Mouse (Mus musculus): ENCODE measurements around the gene Cep350. TPM values are rescaled to one million over a fixed set of nuclear protein-coding genes. Genes with fewer than 3 reads are reported as not detected.

The Cep350 gene
- total RNA-seq (2014; rRNA removed) (11.7 and 15.2 TPM in 2 replicates), polyA plus RNA-seq (2012; rRNA removed) (2.3 and 2.4 TPM in 2 replicates)

DNA sequence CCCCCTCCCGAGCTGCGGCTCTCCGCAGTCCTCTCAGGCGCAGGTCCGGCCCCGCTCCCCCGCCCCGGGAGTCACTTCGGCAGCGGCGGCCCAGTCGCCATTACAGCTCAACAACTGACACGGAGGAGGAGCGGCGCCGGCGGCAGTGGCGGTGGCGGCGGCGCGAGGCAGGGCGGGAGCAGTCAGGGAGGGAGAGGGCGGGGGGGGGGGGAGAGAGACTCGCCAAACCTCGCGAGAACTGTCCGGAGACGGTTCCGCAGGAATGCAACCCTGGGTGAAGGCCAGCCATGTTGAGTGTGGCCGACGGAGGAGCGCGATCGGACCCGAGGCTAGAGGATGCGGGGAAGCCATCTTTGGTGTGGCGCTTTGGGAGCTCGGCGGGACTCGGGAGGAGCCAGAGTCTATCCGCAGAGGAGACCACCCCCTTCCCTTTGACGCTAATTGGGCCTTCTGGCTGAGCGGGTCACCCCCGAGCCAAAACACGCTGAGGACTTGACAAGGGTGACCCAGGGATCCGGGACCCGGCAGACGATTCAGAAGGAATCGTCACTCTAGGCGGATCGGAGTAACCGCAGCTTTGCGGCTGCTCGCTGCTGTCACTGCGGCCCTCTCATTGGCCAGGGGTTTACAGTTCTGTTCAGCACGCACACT is at the start of gene Cep350:
Gene Cep350, minus strand, starts transcription at position 188 of the 651 bp plus-strand sequence.
- Histone ChIP-seq H3K79me2 (ENCODE audit: control insufficient read depth, insufficient read depth, low read length) (peaks cover 20% of the 10 kb centered on the region; the same call in 1 of the 2 replicates), H3K36me3 (ENCODE audit: control insufficient read depth, insufficient read depth, low read length) (no peaks in the 10 kb centered on the region), H3K9ac (ENCODE audit: low read depth, low read length) (peak within 1 kb of the TSS; percentile 98), H3K27me3 (ENCODE audit: control insufficient read depth, insufficient read depth, low read length) (no peaks in the 10 kb centered on the region), H3K27ac (replicated peaks; ENCODE audit: insufficient read depth, low read depth, low read length) (peak within 1 kb of the TSS; percentile 88), H3K4me3 (ENCODE audit: insufficient read depth, low read depth, low read length) (peak within 1 kb of the TSS; percentile 78), H3K4me1 (ENCODE audit: control insufficient read depth, insufficient read depth, low read length) (peaks cover 2% of the 10 kb centered on the region)
- DNase-seq (ENCODE audit: extremely low read depth, low read depth, low spot score): peak; percentile 91
- 0% methylated on average over 48 of the region's 57 CpGs for WGBS
- TF ChIP-seq POLR2A (IDR thresholded peaks at IDR 0.05; ENCODE audit: extremely low read depth, insufficient read depth, low read length) (peak; percentile 72), CTCF (IDR thresholded peaks at IDR 0.05; ENCODE audit: low read depth, low read length) (no peak)

DNA sequence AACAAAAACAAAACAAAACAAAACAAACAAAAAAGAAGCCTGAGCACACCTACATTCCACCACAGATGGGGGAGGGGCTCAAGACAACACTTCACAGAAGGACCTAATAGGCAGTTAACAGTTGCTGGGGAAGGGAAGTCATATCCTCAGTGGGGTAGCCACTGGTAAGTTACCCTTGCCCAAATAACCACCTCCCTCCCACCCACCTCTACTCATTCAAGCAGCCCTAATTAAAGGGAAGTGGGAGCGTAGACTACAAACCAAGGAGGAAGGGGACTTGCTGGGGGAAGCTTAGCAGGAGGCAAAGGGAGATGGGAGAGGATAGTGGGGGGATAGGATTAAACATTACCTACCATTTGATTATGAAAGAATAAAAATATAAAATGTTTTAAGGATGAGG is 47.3 kb upstream of the Cep350 start:
- DNase-seq (ENCODE audit: extremely low read depth, low read depth, low spot score): no peak
- TF ChIP-seq POLR2A (IDR thresholded peaks at IDR 0.05; ENCODE audit: extremely low read depth, insufficient read depth, low read length) (no peak), CTCF (IDR thresholded peaks at IDR 0.05; ENCODE audit: low read depth, low read length) (no peak)
- Histone ChIP-seq H3K4me3 (ENCODE audit: insufficient read depth, low read depth, low read length) (no peak overlapping the region), H3K4me1 (ENCODE audit: control insufficient read depth, insufficient read depth, low read length) (no peaks in the 10 kb centered on the region), H3K27ac (replicated peaks; ENCODE audit: insufficient read depth, low read depth, low read length) (no peak overlapping the region), H3K9ac (ENCODE audit: low read depth, low read length) (no peak overlapping the region), H3K27me3 (ENCODE audit: control insufficient read depth, insufficient read depth, low read length) (no peaks in the 10 kb centered on the region), H3K36me3 (ENCODE audit: control insufficient read depth, insufficient read depth, low read length) (peaks cover 57% of the 10 kb centered on the region), H3K79me2 (ENCODE audit: control insufficient read depth, insufficient read depth, low read length) (0 out of 2 replicates have a peak, but pooled peaks cover 3% of the 10 kb centered on the region)
- WGBS: 89% methylated on average over 1 of the region's 1 CpGs

GRCm38 (mm10) chr1:156019800-156020199 is 46.7 kb upstream of the Cep350 start:
- 96% methylated on average over 1 of the region's 1 CpGs for WGBS
- no peak for DNase-seq (ENCODE audit: extremely low read depth, low read depth, low spot score)
- Histone ChIP-seq H3K27ac (replicated peaks; ENCODE audit: insufficient read depth, low read depth, low read length) (no peak overlapping the region), H3K4me3 (ENCODE audit: insufficient read depth, low read depth, low read length) (no peak overlapping the region), H3K79me2 (ENCODE audit: control insufficient read depth, insufficient read depth, low read length) (no peaks in the 10 kb centered on the region), H3K4me1 (ENCODE audit: control insufficient read depth, insufficient read depth, low read length) (no peaks in the 10 kb centered on the region), H3K9ac (ENCODE audit: low read depth, low read length) (no peak overlapping the region), H3K27me3 (ENCODE audit: control insufficient read depth, insufficient read depth, low read length) (no peaks in the 10 kb centered on the region), H3K36me3 (ENCODE audit: control insufficient read depth, insufficient read depth, low read length) (peaks cover 57% of the 10 kb centered on the region)
- TF ChIP-seq CTCF (IDR thresholded peaks at IDR 0.05; ENCODE audit: low read depth, low read length) (no peak), POLR2A (IDR thresholded peaks at IDR 0.05; ENCODE audit: extremely low read depth, insufficient read depth, low read length) (no peak)

DNA sequence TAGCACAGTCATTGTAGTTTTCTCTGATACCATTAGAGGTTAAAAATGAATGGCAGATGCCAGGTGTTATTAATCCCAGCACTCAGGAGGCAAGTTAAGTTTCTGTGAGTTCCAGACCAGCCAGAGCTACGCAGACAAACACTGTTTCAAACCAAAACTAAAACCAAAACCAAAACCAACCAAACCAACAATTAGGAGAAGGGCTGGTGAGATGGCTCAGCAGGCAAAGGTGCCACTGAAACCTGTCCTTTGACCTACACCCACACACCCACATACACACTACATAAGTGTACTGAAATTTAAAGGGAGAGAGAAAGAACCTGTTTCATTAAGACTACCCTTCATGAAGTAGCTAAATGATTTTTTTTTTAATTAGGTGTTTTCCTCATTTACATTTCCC is 35.9 kb upstream of the Cep350 start:
- no peak for TF ChIP-seq CTCF (IDR thresholded peaks at IDR 0.05; ENCODE audit: low read depth, low read length)
- TF ChIP-seq POLR2A (IDR thresholded peaks at IDR 0.05; ENCODE audit: extremely low read depth, insufficient read depth, low read length): no peak
- H3K79me2 ChIP-seq (ENCODE audit: control insufficient read depth, insufficient read depth, low read length): no peaks in the 10 kb centered on the region

GRCm38 (mm10) chr1:156005906-156006305 is 32.9 kb upstream of the Cep350 start:
- Histone ChIP-seq H3K27me3 (ENCODE audit: control insufficient read depth, insufficient read depth, low read length) (no peaks in the 10 kb centered on the region), H3K27ac (replicated peaks; ENCODE audit: insufficient read depth, low read depth, low read length) (no peak overlapping the region), H3K4me3 (ENCODE audit: insufficient read depth, low read depth, low read length) (no peak overlapping the region), H3K79me2 (ENCODE audit: control insufficient read depth, insufficient read depth, low read length) (no peaks in the 10 kb centered on the region), H3K36me3 (ENCODE audit: control insufficient read depth, insufficient read depth, low read length) (peaks cover 31% of the 10 kb centered on the region), H3K9ac (ENCODE audit: low read depth, low read length) (no peak overlapping the region), H3K4me1 (ENCODE audit: control insufficient read depth, insufficient read depth, low read length) (peaks cover 4% of the 10 kb centered on the region)
- 90% methylated on average over 11 of the region's 11 CpGs for WGBS
- no peak for TF ChIP-seq POLR2A (IDR thresholded peaks at IDR 0.05; ENCODE audit: extremely low read depth, insufficient read depth, low read length)
- TF ChIP-seq CTCF (IDR thresholded peaks at IDR 0.05; ENCODE audit: low read depth, low read length): no peak
- DNase-seq (ENCODE audit: extremely low read depth, low read depth, low spot score): no peak

More for the DNA sequence above, 35.9 kb upstream of the Cep350 start:
- 61% methylated on average over 1 of the region's 1 CpGs for WGBS
- DNase-seq (ENCODE audit: extremely low read depth, low read depth, low spot score): no peak
- no peaks in the 10 kb centered on the region for H3K4me1 ChIP-seq (ENCODE audit: control insufficient read depth, insufficient read depth, low read length)
- H3K27me3 ChIP-seq (ENCODE audit: control insufficient read depth, insufficient read depth, low read length): no peaks in the 10 kb centered on the region
- no peak overlapping the region for H3K9ac ChIP-seq (ENCODE audit: low read depth, low read length)
- peaks cover 55% of the 10 kb centered on the region for H3K36me3 ChIP-seq (ENCODE audit: control insufficient read depth, insufficient read depth, low read length)
- H3K4me3 ChIP-seq (ENCODE audit: insufficient read depth, low read depth, low read length): no peak overlapping the region
- H3K27ac ChIP-seq (replicated peaks; ENCODE audit: insufficient read depth, low read depth, low read length): no peak overlapping the region
